Comparison of ENCODE assay signal across 9 mouse cellular contexts in the genomic region with DNA sequence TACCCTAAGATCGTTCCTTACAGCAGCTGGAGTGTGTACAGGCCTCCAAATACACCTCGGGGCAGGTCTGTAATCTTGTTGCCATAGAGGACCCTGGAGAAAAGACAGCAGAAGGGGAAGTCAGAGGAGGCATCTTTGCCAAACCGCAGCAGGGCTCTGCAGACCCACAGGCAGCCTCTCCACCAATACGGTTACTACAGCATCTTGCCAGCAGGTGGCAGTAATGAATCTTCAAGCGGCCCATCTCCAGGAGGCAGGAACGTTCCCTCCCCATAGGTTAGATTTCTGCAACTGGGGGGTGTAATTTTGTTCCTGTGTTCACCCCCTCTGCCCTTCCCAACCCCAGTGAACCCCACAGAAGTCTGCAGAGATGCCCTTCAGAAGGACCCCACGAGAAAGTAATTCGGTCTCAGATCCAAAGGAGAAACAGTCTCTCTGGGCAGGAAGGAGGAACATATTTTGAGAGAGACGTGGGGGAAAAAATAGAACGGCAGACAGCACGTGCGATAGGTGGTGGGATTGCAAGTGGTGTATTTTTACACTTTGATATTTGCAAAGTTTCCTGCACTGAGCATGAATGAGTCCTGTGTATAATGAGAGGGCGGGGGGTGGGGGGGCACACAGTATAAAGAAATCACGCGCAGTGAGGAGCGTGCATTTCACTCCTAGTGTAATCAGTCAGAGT.
A peak's percentile ranks its signal among the peaks of the same experiment; 100 is the strongest.
DNase-seq lines count a peak whose midpoint lies in the region; TF ChIP-seq lines count a peak whose summit lies in the region.
"Had no signal": no experiment of that assay in that cellular context is flagged by ENCODE, and none has a peak within 500 bp of the region (broad histone marks: within the 10 kb centered on the region; RNA-seq: fewer than 3 reads in every experiment).

No protein-coding gene starts in this region.

- TF ChIP-seq POLR2A in CH12.LX (IDR thresholded peaks at IDR 0.05; ENCODE audit: low read depth, low read length) = no peak
- no peak for TF ChIP-seq POLR2A in heart, adult 2 months (IDR thresholded peaks at IDR 0.05; ENCODE audit: insufficient read depth, low read depth, low read length)

- TF ChIP-seq CTCF in CH12.LX (conservative IDR thresholded peaks at IDR 0.05 in 1 of 2, IDR thresholded peaks at IDR 0.05 in 1 of 2; ENCODE audit: low read depth in 2 of 2, low read length in 2 of 2) = peak; percentile 48 to 82
- TF ChIP-seq CTCF in heart, adult 2 months (IDR thresholded peaks at IDR 0.05) = peak; percentile 93

- no peaks in the 10 kb centered on the region for H3K36me3 ChIP-seq in CH12.LX (replicated peaks in 1 of 2; ENCODE audit: control insufficient read depth in 1 of 2, insufficient read depth in 1 of 2, low read length in 1 of 2)
- H3K36me3 ChIP-seq in embryonic facial prominence, embryonic 10.5 days (replicated peaks) = no peaks in the 10 kb centered on the region
- H3K36me3 ChIP-seq in heart, adult 2 months (ENCODE audit: control insufficient read depth, insufficient read depth, low read length) = no peaks in the 10 kb centered on the region
- H3K36me3 ChIP-seq: limb, embryonic 13.5 days had no signal

- dilution Hi-C loops in CH12.LX (cut with MboI; ENCODE audit: extremely low pct_ligation_motif_present, extremely low pct_unique_long_range_greater_than_20kb, low sequenced_read_pairs) = no loop called here

- in situ Hi-C loops in CH12.LX (cut with MboI; ENCODE audit: low pct_ligation_motif_present, low pct_unique_long_range_greater_than_20kb, low sequenced_read_pairs) = no loop called here

- peak; percentile 69 for TF ChIP-seq RAD21 in CH12.LX (IDR thresholded peaks at IDR 0.05; ENCODE audit: low read depth, low read length)

- peak; percentile 82 for DNase-seq in CH12.LX (ENCODE audit: extremely low read depth)
- DNase-seq in adrenal gland, postnatal 10 days = peak; percentile 82
- DNase-seq in embryonic facial prominence, embryonic 10.5 days (ENCODE audit: low spot score) = peak; percentile 77
- peak; percentile 59 to 70 for DNase-seq in heart, adult 2 months
- DNase-seq in layer of hippocampus, adult 18-20 months (ENCODE audit: low spot score in 2 of 2) = peak; percentile 71 to 86
- DNase-seq in lung, postnatal 25 days (ENCODE audit: low spot score) = peak; percentile 74
- DNase-seq in right cerebral cortex, postnatal 10 days (ENCODE audit: low spot score in 2 of 2) = peak; percentile 87 to 90
- peak; percentile 40 to 58 for DNase-seq in urinary bladder, postnatal 36 days (ENCODE audit: low spot score in 2 of 2)

- H3K27ac ChIP-seq in CH12.LX (ENCODE audit: insufficient read depth, low read depth) = no peak overlapping the region
- no peak overlapping the region for H3K27ac ChIP-seq in embryonic facial prominence, embryonic 10.5 days (replicated peaks)
- H3K27ac ChIP-seq in heart, adult 2 months = no peak overlapping the region
- H3K27ac ChIP-seq: limb, embryonic 13.5 days had no signal

- WGBS in embryonic facial prominence, embryonic 10.5 days = 46% methylated on average over 16 of the region's 16 CpGs
- WGBS in heart, adult 2 months = 32% methylated on average over 16 of the region's 16 CpGs

- no peaks in the 10 kb centered on the region for H3K79me2 ChIP-seq in CH12.LX (replicated peaks; ENCODE audit: control insufficient read depth, extremely low read depth, insufficient read depth, poor library complexity, severe bottlenecking)
- no peaks in the 10 kb centered on the region for H3K79me2 ChIP-seq in heart, adult 2 months (replicated peaks; ENCODE audit: control insufficient read depth, insufficient read depth, low read length)

- no peak overlapping the region for H3K9ac ChIP-seq in CH12.LX (ENCODE audit: insufficient read depth, low read depth)
- no peak overlapping the region for H3K9ac ChIP-seq in heart, adult 2 months (ENCODE audit: low read depth, low read length)
- H3K9ac ChIP-seq: limb, embryonic 13.5 days had no signal

- peaks cover 10 to 38% of the 10 kb centered on the region in 2 experiments for H3K4me1 ChIP-seq in CH12.LX (ENCODE audit: control insufficient read depth in 1 of 2, insufficient read depth in 2 of 2)
- peaks cover 5% of the 10 kb centered on the region; the same call in 1 of the 2 replicates for H3K4me1 ChIP-seq in embryonic facial prominence, embryonic 10.5 days
- no peaks in the 10 kb centered on the region for H3K4me1 ChIP-seq in heart, adult 2 months (ENCODE audit: control insufficient read depth, insufficient read depth, low read length)

- TF ChIP-seq EP300 in CH12.LX (IDR thresholded peaks at IDR 0.05; ENCODE audit: low read length) = no peak
- TF ChIP-seq EP300 in heart, adult 2 months (IDR thresholded peaks at IDR 0.05; ENCODE audit: insufficient read depth, low read depth, low read length) = no peak

- no peak overlapping the region for H3K4me3 ChIP-seq in CH12.LX (replicated peaks in 1 of 3; ENCODE audit: low read depth in 2 of 3, low read length in 2 of 3, poor library complexity in 1 of 3)
- no peak overlapping the region for H3K4me3 ChIP-seq in embryonic facial prominence, embryonic 10.5 days
- no peak overlapping the region for H3K4me3 ChIP-seq in heart, adult 2 months
- H3K4me3 ChIP-seq: limb, embryonic 13.5 days had no signal

- H3K27me3 ChIP-seq in CH12.LX (replicated peaks) = peaks cover 47% of the 10 kb centered on the region
- H3K27me3 ChIP-seq in embryonic facial prominence, embryonic 10.5 days (replicated peaks; ENCODE audit: low read depth, poor library complexity, severe bottlenecking) = peaks cover 46% of the 10 kb centered on the region
- H3K27me3 ChIP-seq in heart, adult 2 months (ENCODE audit: control insufficient read depth, insufficient read depth, low read length) = no peaks in the 10 kb centered on the region

- peaks cover 13% of the 10 kb centered on the region for H3K9me3 ChIP-seq in CH12.LX (replicated peaks; ENCODE audit: low read length)
- no peaks in the 10 kb centered on the region for H3K9me3 ChIP-seq in embryonic facial prominence, embryonic 10.5 days
- H3K9me3 ChIP-seq: limb, embryonic 13.5 days had no signal

- H3K4me2 ChIP-seq in CH12.LX (ENCODE audit: insufficient read depth, low read depth, poor library complexity, severe bottlenecking) = peak overlapping the region; percentile 17; the same call in 1 of the 2 replicates
- H3K4me2 ChIP-seq: limb, embryonic 13.5 days had no signal

- intact Hi-C loops in heart, adult 2 months (cut with DNase I) = loop anchor here (1.0 kb wide), 1 partner anchor 117 kb away; no protein-coding TSS in a partner anchor

TF ChIP-seq in CH12.LX, 34 proteins besides CTCF, POLR2A, EP300 and RAD21:
- peak; percentile 83 for TF ChIP-seq SMC3 (IDR thresholded peaks at IDR 0.05; ENCODE audit: low read depth, low read length)
- TF ChIP-seq UBTF (IDR thresholded peaks at IDR 0.05; ENCODE audit: low read depth, low read length) = no peak
